Mouse (Mus musculus) heart, embryonic 13.5 days (tissue): ENCODE measurements around the gene Ccdc60. TPM values are rescaled to one million over a fixed set of nuclear protein-coding genes. Genes with fewer than 3 reads are reported as not detected.

Experiments
- ATAC-seq: fragments of 200-750 bp; cut with Nextera tagmentation; 2 replicates; pipeline ENCODE4 v1.8.0; 2017; ENCODE audit warnings: moderate TSS enrichment; ENCODE audit not compliant: insufficient number of reproducible peaks, low FRiP score, low TSS enrichment; ENCODE audit errors: extremely low read depth
- H3K27ac ChIP-seq: fragments of 300-500 bp; sonication (generic); replicated peaks from 2 replicates; pipeline ENCODE4 v1.5.1; 2015; ENCODE audit warnings: moderate library complexity, mild to moderate bottlenecking, inconsistent platforms
- H3K27me3 ChIP-seq: fragments of 300-500 bp; sonication (generic); replicated peaks from 2 replicates; pipeline ENCODE4 v1.6.1; 2015; ENCODE audit warnings: mild to moderate bottlenecking, inconsistent platforms
- H3K36me3 ChIP-seq: fragments of 300-500 bp; sonication (generic); 2 replicates; pipeline ENCODE4 v1.6.1; 2015; ENCODE audit warnings: mild to moderate bottlenecking, inconsistent platforms
- H3K4me1 ChIP-seq: fragments of 300-500 bp; sonication (generic); 2 replicates; pipeline ENCODE4 v1.6.1; 2015; ENCODE audit warnings: inconsistent platforms
- H3K4me2 ChIP-seq: fragments of 300-500 bp; sonication (generic); 2 replicates; pipeline ENCODE4 v1.6.1; 2015; ENCODE audit warnings: inconsistent platforms, mild to moderate bottlenecking, moderate library complexity
- H3K4me3 ChIP-seq: fragments of 300-500 bp; sonication (generic); 2 replicates; pipeline ENCODE4 v1.5.1; 2015; ENCODE audit warnings: moderate library complexity, mild to moderate bottlenecking, inconsistent platforms
- H3K9ac ChIP-seq: fragments of 300-500 bp; sonication (generic); 2 replicates; pipeline ENCODE4 v1.6.1; 2015; ENCODE audit warnings: inconsistent platforms, mild to moderate bottlenecking, moderate library complexity
- H3K9me3 ChIP-seq: fragments of 300-500 bp; sonication (generic); 2 replicates; pipeline ENCODE4 v1.6.1; 2016; ENCODE audit warnings: inconsistent platforms
- WGBS: fragments of 180-500 bp; shearing (Covaris S2); methylation state at CpG from one replicate; pipeline ENCODE4 v1.1.7; 2015; ENCODE audit warnings: mixed read lengths; 5-methylcytosine and 5-hydroxymethylcytosine counted together
- polyA plus RNA-seq: library from polyadenylated mRNA; unstranded; fragments of >200 nt; fragmentation: Nextera tagmentation; extraction: Ambion mirVana; gene quantifications from 2 replicates; pipeline ENCODE4 v1.2.1, GENCODE M21; 2015

The Ccdc60 gene
- polyA plus RNA-seq, 1 experiment from 2014 or later: 0.59 TPM

GRCm38 (mm10) chr5:116116110-116116509 lies 172.7 kb downstream of the Ccdc60 start:
- no peak overlapping the region for H3K9ac ChIP-seq

GRCm38 (mm10) chr5:116115071-116115834 lies 173.5 kb downstream of the Ccdc60 start:
- H3K27me3 ChIP-seq: 0 out of 2 replicates have a peak, but pooled peaks cover 2% of the 10 kb centered on the region
- 69% methylated on average over 14 of the region's 14 CpGs for WGBS
- no peaks in the 10 kb centered on the region for H3K9me3 ChIP-seq
- H3K27ac ChIP-seq: no peak overlapping the region
- no peak overlapping the region for H3K4me2 ChIP-seq
- no peaks in the 10 kb centered on the region for H3K36me3 ChIP-seq
- no peak overlapping the region for H3K4me3 ChIP-seq
- no peak for ATAC-seq
- H3K4me1 ChIP-seq: no peaks in the 10 kb centered on the region
- no peak overlapping the region for H3K9ac ChIP-seq

More at GRCm38 (mm10) chr5:116116110-116116509, 172.7 kb downstream of the Ccdc60 start:
- H3K27ac ChIP-seq: no peak overlapping the region
- H3K27me3 ChIP-seq: no peaks in the 10 kb centered on the region
- WGBS: 47% methylated on average over 4 of the region's 4 CpGs
- no peaks in the 10 kb centered on the region for H3K4me1 ChIP-seq
- no peaks in the 10 kb centered on the region for H3K36me3 ChIP-seq
- no peak overlapping the region for H3K4me2 ChIP-seq
- no peaks in the 10 kb centered on the region for H3K9me3 ChIP-seq
- no peak for ATAC-seq
- no peak overlapping the region for H3K4me3 ChIP-seq

GRCm38 (mm10) chr5:116108651-116109050 lies 180.1 kb downstream of the Ccdc60 start:
- peaks cover 4% of the 10 kb centered on the region; the same call in 1 of the 2 replicates for H3K27me3 ChIP-seq

GRCm38 (mm10) chr5:116084231-116084630 lies 204.6 kb downstream of the Ccdc60 start:
- ATAC-seq: no peak
- Histone ChIP-seq H3K9me3 (no peaks in the 10 kb centered on the region), H3K36me3 (no peaks in the 10 kb centered on the region), H3K27ac (no peak overlapping the region), H3K4me2 (no peak overlapping the region), H3K4me1 (peaks cover 8% of the 10 kb centered on the region; the same call in 1 of the 2 replicates), H3K9ac (no peak overlapping the region), H3K4me3 (no peak overlapping the region), H3K27me3 (peaks cover 45% of the 10 kb centered on the region)
- 78% methylated on average over 6 of the region's 6 CpGs for WGBS

More at GRCm38 (mm10) chr5:116108651-116109050, 180.1 kb downstream of the Ccdc60 start:
- WGBS: 82% methylated on average over 10 of the region's 10 CpGs
- Histone ChIP-seq H3K4me3 (no peak overlapping the region), H3K27ac (no peak overlapping the region), H3K36me3 (no peaks in the 10 kb centered on the region), H3K9me3 (no peaks in the 10 kb centered on the region), H3K4me2 (no peak overlapping the region), H3K4me1 (no peaks in the 10 kb centered on the region), H3K9ac (no peak overlapping the region)
- no peak for ATAC-seq

GRCm38 (mm10) chr5:116083081-116083480 lies 205.7 kb downstream of the Ccdc60 start, which contains the start of gene Tmem233:
Gene Tmem233 (minus strand): TSS chr5:116083244.
- Histone ChIP-seq H3K4me2 (peak within 1 kb of the TSS; percentile 24; the same call in 1 of the 2 replicates), H3K4me1 (peaks cover 8% of the 10 kb centered on the region; the same call in 1 of the 2 replicates), H3K4me3 (no peak within 1 kb of the TSS), H3K27ac (no peak within 1 kb of the TSS), H3K9ac (no peak within 1 kb of the TSS), H3K9me3 (no peaks in the 10 kb centered on the region), H3K27me3 (peaks cover 48% of the 10 kb centered on the region), H3K36me3 (no peaks in the 10 kb centered on the region)
- no peak for ATAC-seq
- 13% methylated on average over 17 of the region's 17 CpGs for WGBS

GRCm38 (mm10) chr5:116082241-116082900 lies 206.4 kb downstream of the Ccdc60 start:
- Histone ChIP-seq H3K4me2 (0 out of 2 replicates have a peak overlapping the region, but pooled peaks have one; percentile 24), H3K4me3 (no peak overlapping the region), H3K9ac (no peak overlapping the region), H3K9me3 (no peaks in the 10 kb centered on the region), H3K27ac (no peak overlapping the region), H3K4me1 (peaks cover 8% of the 10 kb centered on the region; the same call in 1 of the 2 replicates), H3K36me3 (no peaks in the 10 kb centered on the region), H3K27me3 (peaks cover 48% of the 10 kb centered on the region)
- whole genome bisulfite sequencing: 26% methylated on average over 17 of the region's 17 CpGs
- ATAC-seq: no peak

GRCm38 (mm10) chr5:116081616-116082015 lies 207.2 kb downstream of the Ccdc60 start:
- Histone ChIP-seq H3K36me3 (no peaks in the 10 kb centered on the region), H3K27ac (no peak overlapping the region), H3K9me3 (no peaks in the 10 kb centered on the region), H3K4me2 (no peak overlapping the region), H3K4me3 (no peak overlapping the region), H3K27me3 (peaks cover 44% of the 10 kb centered on the region), H3K9ac (no peak overlapping the region), H3K4me1 (peaks cover 8% of the 10 kb centered on the region; the same call in 1 of the 2 replicates)
- ATAC-seq: no peak
- WGBS: 72% methylated on average over 7 of the region's 7 CpGs

- Histone ChIP-seq H3K4me1 (peaks cover 8% of the 10 kb centered on the region; the same call in 1 of the 2 replicates), H3K27me3 (peaks cover 44% of the 10 kb centered on the region), H3K27ac (no peak overlapping the region), H3K4me3 (no peak overlapping the region), H3K9me3 (no peaks in the 10 kb centered on the region), H3K9ac (no peak overlapping the region), H3K36me3 (no peaks in the 10 kb centered on the region), H3K4me2 (no peak overlapping the region)
- no peak for ATAC-seq
- WGBS: 34% methylated on average over 6 of the region's 6 CpGs
Observed at GRCm38 (mm10) chr5:116080736-116081135, 208.0 kb downstream of the Ccdc60 start.

Other genes starting within 250 kb of the Ccdc60 start
- gene Tmem233, start 205.7 kb downstream of the Ccdc60 start, polyA plus RNA-seq: 0.05 TPM in 1 of 2 replicates, not detected in the other
- 30.6 and 32.6 TPM in 2 replicates for gene Hspb8, start 133.9 kb upstream of the Ccdc60 start, polyA plus RNA-seq